Mouse (Mus musculus) c-Kit-positive CD71-positive TER-119-positive erythroid progenitor cells, embryonic 14.5 days (primary cell): ENCODE results near the gene Spon1.

Experiments used
- DNase-seq: peaks from one replicate; pipeline ENCODE4 v3.0.0-alpha.2; 2013; ENCODE audit warnings: low spot score

The Spon1 gene

DNA sequence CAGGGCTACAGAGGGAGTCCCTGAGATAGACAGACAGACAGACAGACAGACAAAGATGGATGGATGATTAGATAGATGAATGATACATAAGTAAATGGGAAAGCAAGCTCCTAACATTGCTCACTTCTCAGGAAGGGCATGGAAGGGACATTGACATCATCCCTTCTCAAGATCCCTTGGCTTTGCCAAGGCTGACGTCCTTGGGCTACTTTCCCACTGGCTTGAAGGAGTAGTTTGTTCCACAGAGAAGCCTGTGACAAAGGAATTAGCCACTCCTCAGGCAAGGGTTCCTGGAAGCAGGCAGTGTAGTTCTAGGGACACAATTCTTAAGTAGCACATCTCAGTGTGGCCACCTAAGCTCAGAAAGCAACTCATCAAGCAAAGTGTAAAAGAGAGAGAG lies 296.7 kb downstream of the Spon1 start:
- DNase-seq = no peak

- DNase-seq = no peak
Observed at GRCm38 (mm10) chr7:114063534-114063933, 297.7 kb downstream of the Spon1 start.

DNA sequence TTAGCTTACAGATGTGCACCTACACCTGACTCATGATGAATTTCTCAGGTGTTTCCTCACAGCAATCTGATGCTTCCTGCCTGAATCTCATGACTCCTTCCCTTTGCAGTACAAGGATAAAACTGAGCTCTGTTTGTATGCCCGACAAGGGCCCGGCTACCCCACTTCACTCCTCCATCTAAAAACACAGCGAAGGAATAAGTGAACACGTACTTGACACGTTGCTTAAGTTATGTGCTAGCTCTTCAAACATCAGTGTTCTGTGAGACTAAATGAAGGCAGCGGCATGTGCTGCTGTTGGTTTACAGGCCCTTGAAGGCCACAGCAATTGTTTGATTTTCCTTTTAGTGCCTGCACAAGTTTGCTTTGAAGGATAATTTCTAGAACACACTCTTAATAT lies 298.2 kb downstream of the Spon1 start:
- no peak for DNase-seq

GRCm38 (mm10) chr7:114065407-114066185 lies 299.8 kb downstream of the Spon1 start:
- DNase-seq = no peak

GRCm38 (mm10) chr7:114066529-114067178 lies 300.9 kb downstream of the Spon1 start:
- peak; percentile 63 for DNase-seq

GRCm38 (mm10) chr7:114068956-114069533 lies 303.2 kb downstream of the Spon1 start:
- DNase-seq = no peak

DNA sequence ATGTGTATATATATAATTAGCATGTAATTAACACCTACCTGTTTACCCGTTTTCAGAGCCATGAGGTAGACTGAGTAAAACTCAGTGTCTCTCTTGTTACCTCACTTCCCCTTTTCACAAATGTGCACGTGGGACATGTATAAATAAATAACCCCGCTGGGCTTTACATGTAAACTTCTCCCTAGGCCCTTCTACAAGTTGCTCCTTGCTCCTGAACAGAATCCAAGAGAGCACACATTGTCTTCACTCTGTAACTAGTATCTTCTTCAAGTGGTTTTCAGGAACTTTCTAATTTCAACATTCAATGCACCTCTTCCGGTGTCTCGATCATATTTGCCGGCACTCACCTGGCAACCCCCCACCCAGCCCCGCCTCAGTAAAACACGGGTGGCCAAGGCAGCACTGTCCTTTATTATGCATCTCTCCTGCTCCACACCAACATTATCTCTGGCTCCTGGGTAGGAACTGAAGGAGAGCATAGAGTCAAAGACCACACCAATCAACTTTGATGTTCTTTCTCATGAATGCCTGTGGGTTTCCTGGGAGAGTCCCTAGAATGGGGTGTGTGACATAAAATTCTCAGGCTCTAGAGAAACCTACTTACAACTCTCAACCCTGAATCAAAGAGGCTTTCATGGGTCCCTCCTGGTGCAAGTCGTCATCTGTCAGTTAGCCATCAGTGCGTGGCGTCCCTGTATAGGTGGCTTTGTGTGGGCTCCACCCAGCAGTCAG lies 304.1 kb downstream of the Spon1 start:
- DNase-seq = no peak

- DNase-seq = no peak
Observed at GRCm38 (mm10) chr7:114070458-114070840, 304.7 kb downstream of the Spon1 start.

DNA sequence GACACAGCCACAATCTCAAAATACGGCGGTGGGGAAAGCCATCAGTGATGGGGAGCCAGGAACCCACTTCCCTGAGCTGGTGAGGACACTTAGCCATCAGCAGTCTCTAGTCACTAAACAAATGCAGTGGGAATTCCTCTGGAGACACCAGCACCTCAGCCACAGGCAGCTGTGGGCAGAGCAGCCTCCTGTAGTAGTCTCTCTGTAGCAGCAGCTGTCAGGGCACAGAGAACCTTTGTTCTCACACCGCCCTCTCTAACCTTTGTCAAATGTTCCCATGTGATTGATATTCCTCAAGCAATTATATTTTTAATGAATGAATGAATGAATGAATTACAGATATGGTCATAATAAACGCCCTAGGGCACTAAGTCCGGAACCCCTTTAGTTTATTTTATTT lies 305.6 kb downstream of the Spon1 start:
- DNase-seq = no peak

- DNase-seq = no peak
Observed at GRCm38 (mm10) chr7:114071851-114072616, 306.2 kb downstream of the Spon1 start.

DNA sequence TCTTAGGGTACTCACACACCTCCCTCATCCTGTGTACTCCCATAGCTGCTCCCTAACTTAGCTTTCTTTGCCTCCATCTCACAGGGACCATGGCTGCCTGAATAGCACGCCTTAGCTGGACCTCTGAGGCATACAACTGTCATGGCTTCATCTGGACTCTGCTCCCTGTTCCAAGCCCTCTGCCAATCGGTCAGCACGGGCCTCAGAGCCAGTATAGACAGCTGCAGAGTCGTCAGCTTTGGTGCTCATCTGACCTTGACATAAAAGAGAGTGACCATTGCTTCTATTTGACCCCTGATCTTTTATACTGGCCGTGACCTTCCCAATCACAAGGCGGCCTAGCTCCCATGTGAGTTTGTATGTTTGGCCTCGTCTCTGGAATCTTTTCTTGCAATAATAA lies 308.3 kb downstream of the Spon1 start:
- DNase-seq = no peak

- DNase-seq = no peak
Observed at GRCm38 (mm10) chr7:114074595-114074994, 308.8 kb downstream of the Spon1 start.

- DNase-seq = no peak
Observed at GRCm38 (mm10) chr7:114079343-114079742, 313.5 kb downstream of the Spon1 start.

- DNase-seq = peak; percentile 15
Observed at GRCm38 (mm10) chr7:114080250-114080649, 314.5 kb downstream of the Spon1 start.

GRCm38 (mm10) chr7:114081633-114082420 lies 316.0 kb downstream of the Spon1 start:
- no peak for DNase-seq

DNA sequence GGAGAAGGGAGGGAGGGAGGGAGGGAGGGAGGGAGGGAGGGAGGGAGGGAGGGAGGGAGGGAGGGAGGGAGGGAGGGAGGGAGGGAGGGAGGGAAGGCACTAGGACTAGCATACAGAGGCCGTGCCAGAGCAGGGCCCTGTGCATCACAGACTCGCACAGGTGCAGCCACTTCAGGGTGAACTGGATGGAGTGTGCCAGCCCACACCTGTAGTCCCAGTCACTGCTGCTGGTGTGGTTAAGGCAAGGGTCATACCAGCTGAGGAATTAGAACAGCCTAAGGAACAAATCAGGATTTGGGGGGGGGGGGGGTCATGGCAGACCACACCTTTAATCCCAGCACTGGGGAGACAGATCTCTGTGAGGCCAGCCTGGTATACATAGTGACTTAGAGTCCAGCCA lies 317.3 kb downstream of the Spon1 start:
- no peak for DNase-seq

DNA sequence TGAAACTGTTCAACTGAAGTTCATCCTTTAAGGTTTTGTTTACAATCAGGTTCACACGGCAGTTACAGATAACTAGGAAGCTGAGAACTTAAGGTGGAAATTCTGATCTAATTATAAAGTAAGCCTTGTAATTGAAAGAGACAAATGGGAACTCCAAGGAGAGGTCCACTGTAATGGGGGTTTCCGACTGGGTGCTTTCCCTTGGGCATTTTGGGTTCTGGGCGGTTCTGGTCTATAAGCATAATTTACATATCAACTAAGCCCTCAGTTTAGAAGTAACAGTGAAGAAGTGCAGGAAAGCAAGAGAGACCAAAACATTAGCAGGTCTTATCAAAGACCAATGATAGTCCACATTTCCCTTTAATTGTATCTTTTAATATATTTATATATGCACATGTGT lies 318.0 kb downstream of the Spon1 start:
- no peak for DNase-seq

DNA sequence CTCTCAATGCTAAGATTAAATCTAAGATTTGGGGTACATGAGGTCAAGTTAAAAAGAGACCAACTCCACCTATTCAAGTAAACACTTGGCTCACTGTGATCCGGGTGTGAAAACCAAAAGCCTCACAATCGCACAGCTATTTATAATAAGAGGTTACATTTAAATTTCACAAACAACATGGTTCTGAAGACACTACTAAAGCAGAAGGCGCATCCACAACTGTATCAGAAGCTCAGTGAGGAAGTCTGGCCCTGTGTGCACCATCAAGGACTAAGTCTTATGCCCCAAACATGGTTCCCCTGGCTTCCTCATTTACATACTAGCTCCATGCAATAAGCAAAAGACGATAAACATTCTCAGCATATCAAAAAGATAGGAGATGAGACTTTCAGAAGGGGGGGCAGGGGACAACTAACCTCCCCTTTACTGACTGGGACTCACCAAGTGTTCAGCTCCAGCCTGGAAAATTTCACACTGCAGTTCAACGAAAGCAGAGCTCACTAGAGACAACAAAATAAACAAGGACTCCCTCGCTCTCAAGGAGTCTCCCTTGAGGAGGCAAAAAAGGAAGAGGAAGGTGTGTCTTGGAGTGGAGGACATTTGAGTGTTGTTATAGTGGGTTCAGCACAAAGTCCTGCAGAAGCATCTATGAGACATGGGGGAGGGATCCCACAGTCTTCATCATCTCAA lies 320.4 kb downstream of the Spon1 start:
- no peak for DNase-seq

GRCm38 (mm10) chr7:114087341-114087740 lies 321.5 kb downstream of the Spon1 start:
- no peak for DNase-seq

DNA sequence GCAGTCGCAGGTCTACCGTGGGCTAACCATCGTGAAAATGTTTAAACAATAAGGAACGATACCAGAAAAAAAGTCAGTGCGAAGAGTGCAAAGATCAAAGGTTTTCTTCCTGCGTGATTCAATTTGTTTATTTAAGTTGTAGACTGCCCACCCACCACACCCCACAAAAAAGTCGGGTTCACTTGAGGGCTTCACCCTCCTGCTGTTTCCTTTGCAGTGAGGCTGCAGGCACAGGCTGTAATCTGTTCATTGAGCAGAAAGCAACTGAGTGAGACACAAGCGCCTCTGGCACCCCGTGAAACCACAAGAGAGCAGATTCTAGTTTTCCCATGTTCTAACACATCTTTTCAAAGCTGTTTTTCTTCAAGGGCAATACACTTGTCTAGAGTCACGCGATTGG lies 322.2 kb downstream of the Spon1 start:
- DNase-seq = no peak

GRCm38 (mm10) chr7:114088918-114089317 lies 323.1 kb downstream of the Spon1 start:
- DNase-seq = no peak
